Mouse (Mus musculus): ENCODE measurements around the gene Tph1. TPM values are rescaled to one million over a fixed set of nuclear protein-coding genes. Genes with fewer than 3 reads are reported as not detected.

Gene Tph1
- polyA plus RNA-seq (2015; fragmentation: Nextera tagmentation; extraction: Ambion mirVana): 0.46 and 2.9 TPM in 2 replicates

DNA sequence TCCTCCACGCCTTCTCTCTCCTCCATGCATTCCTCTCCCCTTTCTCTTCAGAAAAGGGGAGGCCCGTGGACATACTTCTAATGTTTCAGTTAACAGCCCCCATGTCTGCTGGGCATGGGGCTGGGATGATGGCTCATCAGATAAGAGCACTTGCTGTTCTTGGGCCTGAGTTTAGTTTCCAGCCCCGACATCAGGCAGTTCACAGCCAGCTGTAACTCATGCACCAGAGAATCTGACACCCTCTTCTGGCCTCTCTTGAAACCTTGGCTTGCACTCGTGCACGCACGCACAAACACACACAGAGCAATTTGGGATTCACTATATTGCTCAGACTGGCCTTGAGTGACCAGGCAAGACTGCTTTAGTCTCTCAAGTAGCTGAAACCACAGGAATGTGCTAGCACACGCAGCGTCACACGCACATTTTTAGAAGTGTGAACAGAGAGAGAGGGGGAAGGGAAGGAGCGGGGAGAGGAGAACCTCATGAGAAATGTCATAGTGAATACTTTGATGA, at the start of gene Tph1:
TSS of gene Tph1 (minus strand) at position 378 of the 513 bp plus-strand sequence.
- peak within 1 kb of the TSS; percentile 28 for H3K27ac ChIP-seq (replicated peaks)
- WGBS: 72% methylated on average over 10 of the region's 10 CpGs

DNA sequence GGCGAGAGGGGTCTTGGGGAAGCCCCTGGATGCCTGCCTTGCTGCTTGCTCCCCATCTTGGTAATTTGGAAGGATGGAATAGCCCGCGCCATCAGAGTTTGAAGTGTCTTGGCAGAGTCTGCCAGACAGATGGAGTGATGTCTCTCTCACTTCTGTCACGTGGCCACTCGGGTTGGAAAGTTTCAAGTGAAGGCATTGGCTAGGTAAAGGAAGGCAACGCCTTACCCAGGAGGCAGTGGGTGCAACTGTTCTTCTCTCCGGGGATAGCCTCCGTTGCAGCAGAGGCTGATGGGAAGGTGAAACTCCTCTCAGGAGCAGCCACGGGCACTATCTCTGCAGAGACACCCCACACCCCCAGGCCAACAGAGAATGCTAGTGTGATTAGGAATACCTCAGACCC, 48.1 kb upstream of the Tph1 start:
- peak overlapping the region; percentile 48; the same call in 1 of the 2 replicates for H3K27ac ChIP-seq (replicated peaks)
- peaks cover 6% of the 10 kb centered on the region; the same call in 1 of the 2 replicates for H3K4me1 ChIP-seq
- H3K36me3 ChIP-seq: no peaks in the 10 kb centered on the region
- H3K9ac ChIP-seq (replicated peaks): no peak overlapping the region
- H3K4me2 ChIP-seq (replicated peaks): no peak overlapping the region
- no peaks in the 10 kb centered on the region for H3K9me3 ChIP-seq
- no peaks in the 10 kb centered on the region for H3K27me3 ChIP-seq
- WGBS: 58% methylated on average over 9 of the region's 9 CpGs
- ATAC-seq (replicated peaks): 0 out of 2 replicates have a peak, but pooled peaks have one; percentile 46
- H3K4me3 ChIP-seq: no peak overlapping the region

More for the DNA sequence above, at the start of gene Tph1:
- no peak for ATAC-seq (replicated peaks)
- H3K4me2 ChIP-seq (replicated peaks): no peak within 1 kb of the TSS
- H3K4me1 ChIP-seq: peaks cover 8% of the 10 kb centered on the region; the same call in 1 of the 2 replicates
- no peaks in the 10 kb centered on the region for H3K27me3 ChIP-seq
- H3K9me3 ChIP-seq: no peaks in the 10 kb centered on the region
- H3K9ac ChIP-seq (replicated peaks): no peak within 1 kb of the TSS
- H3K36me3 ChIP-seq: no peaks in the 10 kb centered on the region
- H3K4me3 ChIP-seq: no peak within 1 kb of the TSS

DNA sequence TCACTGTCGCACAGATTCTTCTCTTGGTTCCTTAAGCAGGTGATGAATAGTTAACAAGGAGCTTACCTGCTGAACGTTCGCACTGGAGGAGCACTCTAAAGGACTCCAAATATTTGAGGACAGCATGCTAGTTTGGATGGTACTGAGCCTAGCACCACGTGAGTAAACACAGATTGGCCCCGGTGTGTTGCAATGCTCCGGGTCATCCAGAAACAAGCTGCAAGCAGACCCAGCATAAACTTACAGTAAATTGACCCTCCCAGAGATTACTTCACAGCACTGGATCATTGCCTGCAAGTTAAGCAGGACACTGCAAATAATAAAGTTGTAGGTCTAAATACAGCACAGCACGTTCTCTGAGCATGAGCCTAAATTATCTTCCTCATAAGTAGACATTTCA, 47.2 kb upstream of the Tph1 start:
- Histone ChIP-seq H3K9ac (replicated peaks) (no peak overlapping the region), H3K36me3 (no peaks in the 10 kb centered on the region), H3K9me3 (no peaks in the 10 kb centered on the region), H3K27me3 (no peaks in the 10 kb centered on the region), H3K4me3 (no peak overlapping the region), H3K4me2 (replicated peaks) (no peak overlapping the region), H3K4me1 (peaks cover 6% of the 10 kb centered on the region; the same call in 1 of the 2 replicates), H3K27ac (replicated peaks) (no peak overlapping the region)
- ATAC-seq (replicated peaks): no peak
- WGBS: 78% methylated on average over 7 of the region's 7 CpGs

DNA sequence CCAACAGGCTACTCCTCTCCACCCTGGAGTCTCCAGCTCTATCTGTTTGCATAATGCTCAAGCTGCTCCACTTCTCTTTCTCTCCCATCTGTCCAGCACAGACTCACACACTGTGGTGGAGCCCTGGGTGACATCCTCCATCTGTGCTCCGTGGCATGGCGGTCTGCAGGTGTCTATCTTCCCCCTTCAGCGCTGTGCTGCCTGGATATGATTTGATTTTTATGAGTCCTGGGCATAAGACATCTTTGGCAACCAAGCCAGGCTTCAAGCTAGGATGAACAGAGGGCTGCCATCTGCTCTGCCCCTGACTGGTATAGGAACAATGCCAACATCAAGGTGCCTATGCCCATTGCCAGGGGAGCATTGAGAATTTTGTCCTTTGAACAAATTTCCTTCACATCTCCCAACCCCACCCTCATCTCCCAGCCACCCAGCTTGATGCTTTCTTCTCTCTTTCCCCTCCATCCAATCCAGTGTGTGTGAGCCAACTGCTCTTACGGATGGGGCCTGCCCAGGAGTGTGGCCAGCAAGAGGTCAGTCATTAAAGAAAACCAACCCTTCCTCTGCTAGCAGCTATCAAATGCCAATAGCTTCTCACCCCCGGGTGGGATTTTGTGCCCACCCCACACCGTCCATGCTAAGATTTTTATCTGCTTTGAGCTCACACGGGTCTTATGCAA, 46.4 kb upstream of the Tph1 start:
- H3K27me3 ChIP-seq: no peaks in the 10 kb centered on the region
- WGBS: 65% methylated on average over 7 of the region's 7 CpGs
- H3K9me3 ChIP-seq: no peaks in the 10 kb centered on the region
- H3K4me1 ChIP-seq: peaks cover 6% of the 10 kb centered on the region; the same call in 1 of the 2 replicates
- H3K4me3 ChIP-seq: no peak overlapping the region
- H3K9ac ChIP-seq (replicated peaks): no peak overlapping the region
- ATAC-seq (replicated peaks): peak; percentile 92
- peak overlapping the region; percentile 41; the same call in 1 of the 2 replicates for H3K27ac ChIP-seq (replicated peaks)
- H3K4me2 ChIP-seq (replicated peaks): no peak overlapping the region
- H3K36me3 ChIP-seq: no peaks in the 10 kb centered on the region

DNA sequence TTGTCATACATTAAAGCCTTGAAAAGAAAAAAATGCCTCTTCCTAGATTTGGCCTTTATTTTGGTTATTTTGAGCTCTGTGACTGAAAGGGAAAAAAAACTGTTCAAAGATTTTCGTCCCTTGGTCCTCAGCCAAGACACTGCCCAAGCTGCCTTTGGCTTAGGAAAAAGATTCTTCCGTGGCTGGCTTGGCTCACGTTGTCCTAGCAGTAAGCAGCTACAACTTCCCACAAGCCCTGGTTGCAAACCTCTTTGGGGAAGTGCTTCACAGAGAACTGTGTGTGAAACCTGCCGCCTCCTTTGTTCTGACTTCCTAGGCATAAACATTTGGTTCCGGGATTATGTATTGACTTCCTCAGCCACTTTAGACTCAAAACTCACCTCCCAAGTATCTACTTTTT, 44.6 kb upstream of the Tph1 start:
- WGBS: 56% methylated on average over 5 of the region's 5 CpGs
- no peak overlapping the region for H3K4me3 ChIP-seq
- no peak overlapping the region for H3K9ac ChIP-seq (replicated peaks)
- ATAC-seq (replicated peaks): no peak
- H3K4me1 ChIP-seq: peaks cover 6% of the 10 kb centered on the region; the same call in 1 of the 2 replicates
- no peaks in the 10 kb centered on the region for H3K9me3 ChIP-seq
- H3K4me2 ChIP-seq (replicated peaks): no peak overlapping the region
- H3K27ac ChIP-seq (replicated peaks): no peak overlapping the region
- H3K27me3 ChIP-seq: no peaks in the 10 kb centered on the region
- H3K36me3 ChIP-seq: no peaks in the 10 kb centered on the region

DNA sequence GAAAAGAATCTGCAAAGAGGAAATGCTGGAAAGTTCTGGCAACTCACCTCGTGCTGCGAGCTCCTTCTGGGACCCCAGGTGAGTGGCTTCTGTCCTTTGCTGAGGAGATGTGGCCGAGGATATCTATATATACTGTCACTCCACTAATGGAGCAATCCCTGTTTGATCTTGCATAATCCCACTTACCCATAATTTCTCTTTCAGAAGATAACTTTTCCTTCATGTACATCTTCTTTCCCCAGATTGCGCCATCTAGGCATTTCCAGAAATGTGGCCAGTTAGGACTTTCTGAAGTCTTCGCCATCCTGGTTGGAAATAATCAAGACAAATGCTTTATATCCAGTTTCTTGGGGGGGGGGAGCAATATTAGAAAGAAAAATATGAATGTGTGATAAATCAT, 43.3 kb upstream of the Tph1 start, which contains the start of gene Saa3:
TSS of gene Saa3 (minus strand) at position 101 of the 400 bp plus-strand sequence.
- WGBS: 93% methylated on average over 5 of the region's 5 CpGs
- Histone ChIP-seq H3K27ac (replicated peaks) (no peak within 1 kb of the TSS), H3K9ac (replicated peaks) (no peak within 1 kb of the TSS), H3K4me3 (no peak within 1 kb of the TSS), H3K27me3 (no peaks in the 10 kb centered on the region), H3K4me1 (peaks cover 6% of the 10 kb centered on the region; the same call in 1 of the 2 replicates), H3K36me3 (no peaks in the 10 kb centered on the region), H3K9me3 (no peaks in the 10 kb centered on the region), H3K4me2 (replicated peaks) (no peak within 1 kb of the TSS)
- no peak for ATAC-seq (replicated peaks)

DNA sequence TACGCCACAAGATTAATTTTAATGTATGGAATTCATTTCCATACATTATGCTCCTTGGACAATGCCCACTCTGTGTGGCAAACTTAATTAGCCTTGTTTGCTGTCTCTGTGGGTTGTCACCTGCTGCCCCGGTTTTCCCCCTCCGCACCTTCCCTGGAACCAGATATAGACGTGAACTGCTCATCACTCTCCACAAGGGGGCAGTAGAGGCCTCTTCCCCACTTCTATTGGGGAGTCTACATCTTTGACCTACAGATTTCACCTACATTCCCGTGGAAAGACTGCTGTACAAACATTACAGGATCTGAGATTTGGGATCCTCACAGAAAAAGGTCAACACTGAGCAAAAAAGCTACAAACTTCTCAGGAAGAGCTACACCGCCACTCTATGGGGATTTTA, 42.2 kb upstream of the Tph1 start:
- H3K36me3 ChIP-seq: no peaks in the 10 kb centered on the region
- H3K27me3 ChIP-seq: no peaks in the 10 kb centered on the region
- H3K4me2 ChIP-seq (replicated peaks): no peak overlapping the region
- WGBS: 38% methylated on average over 6 of the region's 6 CpGs
- no peak for ATAC-seq (replicated peaks)
- no peak overlapping the region for H3K4me3 ChIP-seq
- peaks cover 4% of the 10 kb centered on the region for H3K4me1 ChIP-seq
- H3K27ac ChIP-seq (replicated peaks): no peak overlapping the region
- H3K9me3 ChIP-seq: no peaks in the 10 kb centered on the region
- H3K9ac ChIP-seq (replicated peaks): no peak overlapping the region

DNA sequence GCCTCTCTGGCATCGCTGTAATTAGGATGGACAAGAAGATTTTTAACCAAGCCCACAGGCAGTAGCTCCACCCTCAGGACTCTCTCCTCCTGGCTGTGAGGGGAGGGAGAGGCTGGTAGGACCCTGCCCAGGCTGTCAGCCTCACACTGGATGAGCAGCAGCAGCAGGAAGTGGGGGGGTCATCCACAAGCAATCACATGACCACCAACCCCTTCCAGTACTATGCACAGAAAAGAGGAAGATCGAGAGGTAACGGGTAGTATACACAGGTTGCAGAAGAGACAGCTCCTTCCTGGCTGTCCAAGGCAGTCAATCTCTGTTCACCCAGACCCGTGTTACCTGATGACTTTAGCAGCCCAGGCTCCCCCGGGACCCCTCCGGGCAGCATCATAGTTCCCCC, 39.9 kb upstream of the Tph1 start:
- 81% methylated on average over 6 of the region's 6 CpGs for WGBS
- no peak for ATAC-seq (replicated peaks)
- H3K4me3 ChIP-seq: no peak overlapping the region
- H3K4me2 ChIP-seq (replicated peaks): no peak overlapping the region
- H3K36me3 ChIP-seq: peaks cover 5% of the 10 kb centered on the region; the same call in 1 of the 2 replicates
- H3K27ac ChIP-seq (replicated peaks): no peak overlapping the region
- peaks cover 11% of the 10 kb centered on the region for H3K4me1 ChIP-seq
- H3K9ac ChIP-seq (replicated peaks): no peak overlapping the region
- no peaks in the 10 kb centered on the region for H3K27me3 ChIP-seq
- H3K9me3 ChIP-seq: no peaks in the 10 kb centered on the region

DNA sequence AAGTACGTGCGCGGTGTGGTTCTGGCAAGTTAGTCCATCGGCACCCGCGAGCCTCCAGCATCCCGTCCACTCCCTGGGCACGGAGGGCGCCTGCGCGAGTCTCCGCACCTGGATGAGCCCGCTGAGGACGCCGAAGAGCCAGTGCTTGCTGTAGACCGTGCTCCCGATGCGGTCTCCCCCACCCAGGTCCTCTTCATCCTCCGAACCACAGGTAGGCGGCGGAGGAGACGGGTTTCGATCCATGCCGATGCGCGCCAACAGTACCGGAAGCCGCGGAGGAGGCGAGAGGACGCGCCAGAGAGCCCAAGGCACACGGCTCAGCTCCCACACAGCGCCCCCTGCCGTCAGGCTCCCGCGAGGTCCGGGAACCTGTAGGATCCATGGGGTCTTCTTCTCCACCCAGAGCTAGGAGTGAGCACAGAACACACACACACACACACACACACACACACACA, 38.1 kb upstream of the Tph1 start, which contains the start of gene Saal1:
TSS of gene Saal1 (minus strand) at position 291 of the 455 bp plus-strand sequence.
- peak; percentile 97 for ATAC-seq (replicated peaks)

DNA sequence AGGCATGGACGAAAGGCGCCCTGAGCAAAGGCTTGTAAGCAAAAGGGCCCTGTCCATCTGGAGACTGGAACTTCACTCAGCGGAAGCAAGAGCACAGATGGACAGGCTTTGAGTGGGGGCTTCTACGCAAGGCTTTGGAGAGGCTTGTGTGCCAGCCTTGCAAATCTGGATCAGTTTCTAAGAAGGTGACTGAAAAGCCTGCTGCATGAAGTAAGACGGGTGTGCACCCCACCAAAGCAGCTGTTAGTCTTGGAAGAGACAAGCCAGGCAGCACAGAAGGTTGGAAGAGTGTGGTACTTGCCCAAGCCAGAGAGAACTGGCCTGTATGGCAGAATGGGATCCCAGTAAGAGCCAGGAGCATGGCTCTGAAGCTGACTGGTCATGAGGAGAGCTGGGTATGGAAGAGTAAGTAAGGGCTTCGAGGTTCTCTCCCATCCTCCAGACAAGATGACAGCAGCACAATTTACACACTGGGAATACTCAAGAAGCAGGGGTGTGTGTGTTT, 28.2 kb upstream of the Tph1 start:
- no peaks in the 10 kb centered on the region for H3K4me1 ChIP-seq
- no peak for ATAC-seq (replicated peaks)
- H3K9me3 ChIP-seq: no peaks in the 10 kb centered on the region
- 90% methylated on average over 6 of the region's 6 CpGs for WGBS
- H3K27ac ChIP-seq (replicated peaks): no peak overlapping the region
- no peaks in the 10 kb centered on the region for H3K27me3 ChIP-seq
- H3K4me3 ChIP-seq: no peak overlapping the region
- no peak overlapping the region for H3K9ac ChIP-seq (replicated peaks)
- H3K4me2 ChIP-seq (replicated peaks): no peak overlapping the region
- H3K36me3 ChIP-seq: peaks cover 69% of the 10 kb centered on the region

More for the DNA sequence above, 38.1 kb upstream of the Tph1 start, which contains the start of gene Saal1:
- Histone ChIP-seq H3K27ac (replicated peaks) (peak within 1 kb of the TSS; percentile 85), H3K27me3 (no peaks in the 10 kb centered on the region), H3K4me2 (replicated peaks) (peak within 1 kb of the TSS; percentile 49), H3K4me3 (peak within 1 kb of the TSS; percentile 98), H3K4me1 (peaks cover 11% of the 10 kb centered on the region), H3K9ac (replicated peaks) (peak within 1 kb of the TSS; percentile 96), H3K9me3 (no peaks in the 10 kb centered on the region), H3K36me3 (peaks cover 22% of the 10 kb centered on the region)
- under 1% methylated on average over 38 of the region's 38 CpGs for WGBS

DNA sequence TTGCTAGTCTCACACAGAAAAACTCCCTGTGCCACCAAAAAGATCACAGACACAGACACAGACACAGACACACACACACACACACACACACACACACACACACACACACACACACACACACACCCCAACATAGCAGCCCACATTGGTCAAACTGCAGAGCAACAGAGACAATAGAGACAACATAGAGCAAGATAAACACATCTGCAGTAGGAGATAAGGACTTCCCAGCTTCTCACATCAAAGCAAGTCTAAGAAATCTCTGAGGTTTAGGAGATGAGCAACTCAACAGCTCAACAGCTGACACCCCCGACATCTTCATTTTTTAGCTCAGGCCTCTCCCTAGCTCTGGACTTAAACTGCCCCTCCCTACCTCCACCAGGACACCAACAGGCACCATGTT, 24.4 kb upstream of the Tph1 start:
- Histone ChIP-seq H3K4me3 (no peak overlapping the region), H3K4me1 (no peaks in the 10 kb centered on the region), H3K4me2 (replicated peaks) (no peak overlapping the region), H3K36me3 (peaks cover 57% of the 10 kb centered on the region), H3K27me3 (no peaks in the 10 kb centered on the region), H3K9ac (replicated peaks) (no peak overlapping the region), H3K27ac (replicated peaks) (no peak overlapping the region), H3K9me3 (no peaks in the 10 kb centered on the region)
- 93% methylated on average over 1 of the region's 1 CpGs for WGBS
- ATAC-seq (replicated peaks): no peak

DNA sequence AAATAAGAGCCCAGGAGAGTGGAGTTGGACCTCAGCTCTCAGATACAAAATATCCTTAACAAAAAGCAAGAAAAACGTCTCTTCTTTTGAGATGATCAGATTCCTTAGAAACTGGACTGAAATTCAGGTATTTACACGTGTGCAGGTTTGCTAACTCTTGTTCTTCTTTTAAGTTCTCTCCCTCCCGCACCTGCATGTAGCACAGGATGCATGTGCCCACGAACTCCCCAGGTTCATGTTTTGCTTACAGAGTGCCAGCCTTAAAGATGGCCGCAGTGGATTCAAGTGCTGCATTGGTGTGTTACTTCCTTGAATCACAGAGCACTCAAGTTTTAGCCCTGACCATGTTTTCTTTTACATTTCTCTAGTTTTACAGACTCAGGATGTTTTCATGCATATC, 14.5 kb upstream of the Tph1 start:
- Histone ChIP-seq H3K27me3 (no peaks in the 10 kb centered on the region), H3K27ac (replicated peaks) (no peak overlapping the region), H3K9me3 (no peaks in the 10 kb centered on the region), H3K4me3 (no peak overlapping the region), H3K9ac (replicated peaks) (no peak overlapping the region), H3K4me2 (replicated peaks) (no peak overlapping the region), H3K36me3 (peaks cover 34% of the 10 kb centered on the region), H3K4me1 (no peaks in the 10 kb centered on the region)
- no peak for ATAC-seq (replicated peaks)
- WGBS: 91% methylated on average over 5 of the region's 5 CpGs

All from forebrain, embryonic 15.5 days (tissue).